Mouse (Mus musculus) left cerebral cortex, adult 11 months (tissue): ENCODE data around the gene Aaed1.
"Not testable (repeated sequence)": the region's sequence is repeated elsewhere in the genome, so short reads cannot be mapped to it uniquely, and the experiment has no call there.

ENCODE experiments used
- DNase-seq: peaks from one replicate; pipeline ENCODE4 v3.0.0; 2022; ENCODE audit warnings: low spot score

Gene Aaed1

DNA sequence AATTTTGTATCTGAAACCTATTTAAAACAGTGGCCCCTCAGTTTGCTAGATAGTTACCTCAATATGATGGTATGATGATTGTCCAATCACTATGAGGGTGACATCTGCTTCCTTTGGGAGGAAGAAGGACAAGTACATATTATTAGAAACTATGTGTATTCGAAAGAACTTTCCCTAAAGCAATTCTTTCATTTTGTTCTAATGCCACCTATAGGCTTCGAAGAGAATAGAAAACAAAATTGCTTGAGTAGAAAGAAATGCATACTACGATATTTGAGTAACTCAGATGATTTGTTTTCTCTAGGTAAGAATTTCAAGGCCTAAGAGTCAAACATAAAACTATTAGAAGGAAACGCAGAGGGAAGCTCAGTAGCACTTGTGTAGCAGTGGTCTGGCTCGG lies 3.5 kb downstream of the Aaed1 start:
- no peak for DNase-seq

DNA sequence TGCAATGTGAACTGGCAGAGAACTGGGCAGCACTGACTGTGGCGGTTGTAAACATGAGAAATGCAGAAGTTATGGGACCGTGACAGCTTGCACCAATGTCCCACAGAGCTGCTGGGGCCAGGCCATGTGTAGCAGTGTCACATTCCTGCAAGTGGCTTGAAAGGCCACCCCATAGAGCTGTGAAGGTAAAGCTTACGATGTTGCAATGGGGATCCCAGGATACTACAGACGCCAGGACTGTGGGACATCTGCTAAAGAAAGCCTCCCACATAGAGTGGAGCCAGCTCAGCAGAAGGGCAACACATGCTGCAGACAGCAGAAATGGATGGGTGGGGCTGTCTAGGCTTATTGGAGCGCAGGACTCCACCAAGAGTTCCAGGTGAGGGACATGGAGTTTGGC lies 5.0 kb downstream of the Aaed1 start:
- DNase-seq, result no peak

GRCm38 (mm10) chr13:64306078-64306477 lies 6.4 kb downstream of the Aaed1 start:
- no peak for DNase-seq

DNA sequence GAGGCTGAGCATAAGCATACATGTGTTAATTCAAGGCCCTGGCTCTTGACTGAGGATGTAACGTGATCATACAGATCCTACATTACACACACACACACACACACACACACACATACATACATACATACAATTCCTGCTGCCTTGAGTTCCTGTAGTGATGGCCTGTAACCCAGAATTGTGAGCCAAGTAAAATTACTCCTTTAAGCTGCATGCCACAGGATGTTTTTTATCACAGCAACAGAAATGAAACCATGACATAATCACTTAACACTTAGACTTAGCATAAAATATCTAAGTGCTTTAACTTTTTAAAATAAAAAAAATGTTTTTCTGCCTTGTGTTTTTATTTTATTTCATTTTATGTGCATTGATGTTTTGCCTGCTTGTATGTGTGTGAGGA lies 13.4 kb downstream of the Aaed1 start:
- no peak for DNase-seq

DNA sequence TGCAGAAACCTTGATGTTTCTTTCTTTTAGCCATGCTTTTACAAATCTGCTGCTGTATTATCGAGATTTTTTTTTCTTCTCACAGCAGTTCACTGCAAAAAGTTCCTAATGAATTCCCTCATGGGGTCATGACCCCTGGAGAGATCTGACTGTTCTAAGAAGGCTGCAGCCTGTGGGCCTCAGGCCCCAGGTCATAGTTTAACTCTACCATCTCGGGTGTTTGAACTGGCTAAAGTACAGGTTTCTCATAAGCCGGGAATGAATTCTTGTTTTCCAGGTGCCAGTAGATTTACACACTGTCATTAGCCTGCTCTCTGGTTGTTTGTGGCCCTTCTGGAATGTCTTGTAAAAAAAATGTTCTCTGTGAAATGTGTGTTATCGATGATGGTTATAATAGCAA lies 25.7 kb downstream of the Aaed1 start:
- no peak for DNase-seq

DNA sequence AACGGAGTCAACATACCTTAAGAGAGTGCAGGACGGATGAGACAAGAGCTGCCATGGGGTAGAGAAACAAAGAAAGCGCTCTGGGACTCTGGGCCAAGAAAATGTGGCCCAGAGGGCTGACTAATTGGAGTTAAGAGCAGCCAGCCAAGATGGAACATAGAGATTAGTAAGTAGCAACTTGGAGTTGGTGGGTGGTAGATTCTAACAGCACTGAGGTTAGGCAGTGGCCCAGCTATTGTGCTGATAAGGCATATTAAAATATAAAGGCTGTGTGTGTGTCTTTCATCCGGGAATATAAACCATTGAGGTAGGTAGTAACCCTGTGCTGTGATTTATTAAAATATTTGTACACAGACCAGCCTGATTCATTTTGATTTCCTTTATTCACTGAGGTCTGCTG lies 26.2 kb downstream of the Aaed1 start:
- DNase-seq, result no peak

GRCm38 (mm10) chr13:64284676-64285075 lies 27.8 kb downstream of the Aaed1 start:
- DNase-seq, result no peak

DNA sequence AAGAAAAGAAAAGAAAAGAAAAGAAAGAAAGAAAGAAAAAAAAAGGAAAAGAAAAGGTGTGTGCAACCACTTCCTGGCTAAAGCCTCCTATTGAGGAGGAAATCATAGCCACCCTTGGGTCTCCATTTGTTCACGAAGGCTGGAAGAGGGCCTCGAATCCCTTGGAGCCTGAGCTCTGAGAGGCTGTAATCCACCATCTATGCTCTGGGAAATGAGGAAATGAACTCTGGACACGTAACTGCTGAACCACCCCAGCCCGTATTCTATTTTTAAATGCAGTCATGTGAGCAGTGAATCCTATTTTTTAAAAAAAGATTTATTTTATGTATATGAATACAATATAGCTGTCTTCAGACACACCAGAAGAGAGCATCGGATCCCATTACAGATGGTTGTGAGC lies 31.6 kb downstream of the Aaed1 start:
- no peak for DNase-seq

DNA sequence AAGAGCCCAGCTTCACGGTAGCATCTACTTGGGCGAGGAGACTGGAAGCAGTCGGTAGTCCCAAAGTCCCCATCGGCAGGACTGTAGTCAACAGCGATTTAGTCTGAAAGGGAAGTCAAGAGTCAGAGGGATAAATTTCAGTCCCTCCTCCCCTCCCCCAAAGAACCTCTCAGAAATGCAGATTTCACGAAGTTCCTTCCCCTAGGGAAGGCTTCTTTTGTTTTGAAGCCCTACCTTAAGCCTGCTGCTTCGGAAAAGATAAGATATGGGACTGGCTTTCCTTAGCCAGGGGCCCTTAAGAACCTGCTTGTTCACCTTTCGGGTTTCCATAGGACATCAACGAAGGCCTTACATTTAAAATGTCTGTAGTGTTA lies 36.8 kb downstream of the Aaed1 start:
- no peak for DNase-seq

DNA sequence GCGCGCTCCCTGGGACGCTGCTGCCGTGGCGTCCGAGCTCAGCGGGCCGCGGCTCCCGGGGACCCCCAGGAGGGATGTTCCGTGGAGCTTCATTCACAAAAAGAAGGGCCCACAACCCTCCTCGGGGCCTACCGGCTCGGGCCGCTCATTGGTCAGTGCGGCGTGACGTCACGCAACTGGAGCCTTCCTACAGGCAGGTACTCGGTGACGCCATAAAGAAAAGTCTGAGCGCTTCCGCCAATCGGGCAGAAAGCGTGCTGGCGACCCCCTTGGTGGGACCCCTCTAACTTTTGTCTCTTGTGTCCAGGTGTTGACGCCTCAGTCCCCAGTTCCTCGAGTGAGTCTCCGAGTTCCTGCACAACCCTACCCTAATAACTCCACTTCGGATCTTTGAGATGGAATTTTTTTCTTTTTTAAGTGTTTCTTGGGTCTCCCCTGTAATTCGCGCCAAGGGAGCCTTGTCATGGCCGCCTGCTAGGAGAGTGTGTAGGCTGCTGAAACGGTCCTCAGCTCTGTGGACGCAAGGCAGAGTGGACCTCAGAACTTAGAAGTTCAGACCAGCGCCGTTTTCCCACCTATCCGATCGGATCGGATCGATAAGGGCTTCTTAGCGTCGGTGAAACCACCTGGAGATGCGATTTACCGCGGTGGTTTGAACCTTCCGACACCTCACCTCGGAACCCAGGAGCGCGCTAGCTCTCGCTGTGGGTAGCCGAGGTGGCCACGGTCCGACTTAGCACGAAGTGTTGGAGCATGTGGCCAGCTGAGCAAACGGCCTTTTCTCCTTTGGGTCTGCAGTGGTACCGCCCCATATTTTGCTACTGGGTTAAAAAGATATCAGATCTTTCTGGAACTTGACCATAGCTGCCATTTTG lies 37.4 kb downstream of the Aaed1 start, which contains the start of gene Cdc14b:
Gene Cdc14b, minus strand, starts transcription at position 412 of the 875 bp plus-strand sequence.
- DNase-seq, result peak; percentile 31

- no peak for DNase-seq
Observed at GRCm38 (mm10) chr13:64273891-64274844, 38.3 kb downstream of the Aaed1 start.

- no peak for DNase-seq
Observed at GRCm38 (mm10) chr13:64273352-64273751, 39.2 kb downstream of the Aaed1 start.

GRCm38 (mm10) chr13:64268384-64268783 lies 44.1 kb downstream of the Aaed1 start:
- DNase-seq, result no peak

DNA sequence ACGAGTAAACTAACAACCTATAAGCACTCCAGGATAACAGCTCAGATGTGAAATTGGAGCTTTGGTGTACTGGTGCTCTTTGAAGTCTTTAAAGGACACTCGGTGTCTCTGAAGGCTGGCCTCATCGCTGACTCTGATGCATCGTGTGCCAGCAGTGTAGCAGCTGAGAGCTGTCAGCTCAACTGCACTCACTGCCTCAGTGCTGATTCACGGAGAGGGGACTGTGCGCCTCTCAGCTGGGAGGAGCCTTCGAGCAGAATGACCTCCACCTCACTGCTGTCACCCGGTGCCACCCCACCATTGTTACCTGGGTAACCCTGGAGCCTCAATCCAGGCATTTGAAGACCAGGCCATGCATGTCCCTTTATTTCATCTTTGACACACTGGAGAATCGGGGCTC lies 45.4 kb downstream of the Aaed1 start:
- DNase-seq, result no peak

GRCm38 (mm10) chr13:64264586-64264985 lies 47.9 kb downstream of the Aaed1 start:
- no peak for DNase-seq

DNA sequence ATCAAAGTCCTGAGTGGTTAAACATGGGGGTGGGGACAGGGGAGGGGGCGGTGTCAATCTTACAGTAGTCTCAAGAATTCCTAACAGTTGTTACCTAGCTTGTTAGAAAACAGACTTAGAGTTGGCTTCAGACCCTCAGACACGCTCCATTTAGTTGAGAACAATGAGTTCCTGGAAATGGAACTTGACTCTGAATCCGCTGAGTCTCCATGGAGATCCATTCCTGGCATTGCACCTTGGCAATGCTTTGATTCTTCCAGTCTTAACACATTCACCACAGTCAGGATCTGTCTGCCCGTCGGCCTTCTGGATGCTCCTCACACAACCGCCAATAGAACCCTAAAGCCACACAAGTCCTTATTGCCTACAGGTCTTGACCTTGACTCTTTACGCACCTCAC lies 52.6 kb downstream of the Aaed1 start:
- no peak for DNase-seq

GRCm38 (mm10) chr13:64258516-64258821 lies 54.0 kb downstream of the Aaed1 start:
- no peak for DNase-seq

GRCm38 (mm10) chr13:64257814-64258515 lies 54.5 kb downstream of the Aaed1 start:
- no peak for DNase-seq

GRCm38 (mm10) chr13:64257010-64257813 lies 55.3 kb downstream of the Aaed1 start:
- DNase-seq, result no peak

- not testable (repeated sequence) for DNase-seq
Observed at GRCm38 (mm10) chr13:64254185-64254584, 58.3 kb downstream of the Aaed1 start.

DNA sequence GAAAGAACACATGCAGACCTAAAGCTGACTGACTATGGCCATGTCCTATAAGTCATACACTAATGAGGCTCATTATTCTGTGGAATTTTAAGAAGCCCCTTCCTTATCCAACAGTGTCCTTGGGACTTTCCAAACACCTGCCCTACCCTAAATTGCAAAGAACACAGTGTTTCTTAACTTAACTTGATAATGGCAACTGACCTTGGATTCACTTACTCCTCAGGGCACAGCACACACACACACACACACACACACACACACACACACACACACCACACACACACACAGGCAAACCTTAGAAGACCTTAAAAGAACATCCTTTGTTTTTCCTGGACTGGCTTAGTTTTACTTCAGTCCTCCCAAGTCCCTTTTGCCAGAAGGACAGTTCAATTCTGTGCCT lies 58.8 kb downstream of the Aaed1 start:
- no peak for DNase-seq

GRCm38 (mm10) chr13:64252147-64252546 lies 60.4 kb downstream of the Aaed1 start:
- DNase-seq, result no peak
